Mouse (Mus musculus) MEL (cell line): ENCODE results near the gene Gm44973. TPM values are rescaled to one million over a fixed set of nuclear protein-coding genes. Genes with fewer than 3 reads are reported as not detected.

ENCODE experiments used
- DNase-seq: peaks from one replicate; pipeline ENCODE4 v3.0.0; 2011; ENCODE audit warnings: low read depth, low spot score
- H3K27ac ChIP-seq: 2 replicates; pipeline ENCODE4 v1.5.1; 2012; ENCODE audit warnings: low read depth, mild to moderate bottlenecking, control low read depth, low read length, moderate library complexity; ENCODE audit not compliant: control insufficient read depth
- H3K27me3 ChIP-seq, 2 experiments: fragments of 150-350 bp in 1 of 2; sonication (generic) in 1 of 2; 2 replicates each; pipeline ENCODE4 v1.6.1; 2012; ENCODE audit warnings: low read length in 2 of 2, mild to moderate bottlenecking in 2 of 2, improper control_type of control experiment in 1 of 2, moderate library complexity in 1 of 2; ENCODE audit not compliant: insufficient read depth in 2 of 2, control insufficient read depth in 1 of 2
- H3K36me3 ChIP-seq, 2 experiments: 2 replicates each; pipeline ENCODE4 v1.6.1; 2012 to 2014; ENCODE audit warnings: low read length in 2 of 2, improper control_type of control experiment in 1 of 2, inconsistent platforms in 1 of 2, mild to moderate bottlenecking in 1 of 2; ENCODE audit not compliant: insufficient read depth in 2 of 2, control insufficient read depth in 1 of 2
- H3K4me1 ChIP-seq, 2 experiments: fragments of 150-350 bp in 1 of 2; sonication (generic) in 1 of 2; 2 replicates each; pipeline ENCODE4 v1.6.1; 2012; ENCODE audit warnings: low read length in 2 of 2, improper control_type of control experiment in 1 of 2, mild to moderate bottlenecking in 1 of 2; ENCODE audit not compliant: insufficient read depth in 2 of 2, control insufficient read depth in 1 of 2
- H3K4me3 ChIP-seq, 2 experiments: fragments of 150-350 bp in 1 of 2; sonication (generic) in 1 of 2; 2 replicates each; pipeline ENCODE4 v1.5.1; 2012; ENCODE audit warnings: low read depth in 2 of 2, low read length in 2 of 2, mild to moderate bottlenecking in 2 of 2, moderate library complexity in 2 of 2, control low read depth in 1 of 2, improper control_type of control experiment in 1 of 2; ENCODE audit not compliant: control insufficient read depth in 1 of 2, insufficient read depth in 1 of 2
- H3K79me2 ChIP-seq: 2 replicates; pipeline ENCODE4 v1.6.1; 2012; ENCODE audit warnings: mild to moderate bottlenecking, low read length, moderate library complexity; ENCODE audit not compliant: control insufficient read depth, poor library complexity, insufficient read depth
- H3K9ac ChIP-seq: 2 replicates; pipeline ENCODE4 v1.6.1; 2012; ENCODE audit warnings: low read depth, mild to moderate bottlenecking, control low read depth, low read length, moderate library complexity; ENCODE audit not compliant: control insufficient read depth, poor library complexity, severe bottlenecking
- H3K9me3 ChIP-seq: fragments of 150-350 bp; sonication (generic); replicated peaks from 2 replicates; pipeline ENCODE4 v1.6.1; 2012; ENCODE audit warnings: mild to moderate bottlenecking, low read length, improper control_type of control experiment, moderate library complexity; ENCODE audit not compliant: insufficient read depth
- CTCF ChIP-seq, 3 experiments: IDR thresholded peaks in 2 of 3; conservative IDR thresholded peaks in 1 of 3; 2 replicates each; pipeline ENCODE4 v1.5.1; 2011 to 2012; ENCODE audit warnings: low read length in 3 of 3, low read depth in 2 of 3, mild to moderate bottlenecking in 2 of 3, improper control_type of control experiment in 1 of 3, inconsistent platforms in 1 of 3, mixed read lengths in 1 of 3, moderate library complexity in 1 of 3; ENCODE audit not compliant: control insufficient read depth in 1 of 3, insufficient read depth in 1 of 3, poor library complexity in 1 of 3, severe bottlenecking in 1 of 3
- ETS1 ChIP-seq: IDR thresholded peaks from 2 replicates; pipeline ENCODE4 v1.6.1; 2012; ENCODE audit warnings: low read depth, mild to moderate bottlenecking, inconsistent platforms, low read length, improper control_type of control experiment, moderate library complexity
- HCFC1 ChIP-seq: IDR thresholded peaks from 2 replicates; pipeline ENCODE4 v1.6.1; 2012; ENCODE audit warnings: low read depth, mild to moderate bottlenecking, inconsistent platforms, low read length, improper control_type of control experiment, moderate library complexity
- JUND ChIP-seq: IDR thresholded peaks from 2 replicates; pipeline ENCODE4 v1.6.1; 2011; ENCODE audit warnings: low read depth, mild to moderate bottlenecking, improper control_type of control experiment, low read length
- MAFK ChIP-seq: IDR thresholded peaks from 2 replicates; pipeline ENCODE4 v1.6.1; 2011; ENCODE audit warnings: low read depth, mild to moderate bottlenecking, low read length, improper control_type of control experiment, borderline replicate concordance
- MEF2A ChIP-seq: IDR thresholded peaks from 2 replicates; pipeline ENCODE4 v1.6.1; 2014; ENCODE audit warnings: low read depth, mild to moderate bottlenecking, inconsistent platforms, low read length, improper control_type of control experiment; ENCODE audit not compliant: poor library complexity, insufficient replicate concordance, severe bottlenecking; ENCODE audit errors: extremely low read depth
- MXI1 ChIP-seq: IDR thresholded peaks from 2 replicates; pipeline ENCODE4 v1.6.1; 2011; ENCODE audit warnings: mild to moderate bottlenecking, low read depth, low read length, improper control_type of control experiment
- NRF1 ChIP-seq: IDR thresholded peaks from 2 replicates; pipeline ENCODE4 v1.6.1; 2014; ENCODE audit warnings: low read depth, mild to moderate bottlenecking, inconsistent platforms, low read length, improper control_type of control experiment, moderate library complexity; ENCODE audit not compliant: poor library complexity, insufficient read depth, severe bottlenecking
- POLR2A ChIP-seq, 2 experiments: IDR thresholded peaks; 2 replicates each; pipeline ENCODE4 v1.6.1; 2011 to 2012; ENCODE audit warnings: low read length in 2 of 2, mild to moderate bottlenecking in 2 of 2, control low read depth in 1 of 2, improper control_type of control experiment in 1 of 2, low read depth in 1 of 2, moderate library complexity in 1 of 2; ENCODE audit not compliant: control insufficient read depth in 1 of 2, insufficient read depth in 1 of 2, poor library complexity in 1 of 2
- TBP ChIP-seq: IDR thresholded peaks from 2 replicates; pipeline ENCODE4 v1.8.0; 2011; ENCODE audit warnings: low read depth, low read length, improper control_type of control experiment
- TCF12 ChIP-seq: IDR thresholded peaks from 2 replicates; pipeline ENCODE4 v1.6.1; 2014; ENCODE audit warnings: low read depth, mild to moderate bottlenecking, inconsistent platforms, low read length, improper control_type of control experiment, moderate library complexity
- UBTF ChIP-seq: IDR thresholded peaks from 2 replicates; pipeline ENCODE4 v1.6.1; 2012; ENCODE audit warnings: low read depth, mild to moderate bottlenecking, inconsistent platforms, low read length, improper control_type of control experiment, moderate library complexity, borderline replicate concordance; ENCODE audit not compliant: insufficient read depth
- ZKSCAN1 ChIP-seq: IDR thresholded peaks from 2 replicates; pipeline ENCODE4 v1.6.1; 2012; ENCODE audit warnings: low read depth, mild to moderate bottlenecking, inconsistent platforms, low read length, improper control_type of control experiment, moderate library complexity
- ZMIZ1 ChIP-seq: IDR thresholded peaks from 2 replicates; pipeline ENCODE4 v1.6.1; 2012; ENCODE audit warnings: low read depth, mild to moderate bottlenecking, inconsistent platforms, low read length, improper control_type of control experiment, moderate library complexity
- ZNF384 ChIP-seq: IDR thresholded peaks from 2 replicates; pipeline ENCODE4 v1.6.1; 2012; ENCODE audit warnings: low read depth, mild to moderate bottlenecking, inconsistent platforms, low read length, improper control_type of control experiment
- polyA plus RNA-seq, 2 experiments: library from polyadenylated mRNA; stranded (reverse) in 1 of 2; unstranded in 1 of 2; fragments of >175 nt in 1 of 2; fragments of >200 nt in 1 of 2; gene quantifications; 2 replicates each; pipeline versions ENCODE4 v1.2.1 to v1.2.4; 2012; ENCODE audit warnings: low replicate concordance in 2 of 2, low read depth in 1 of 2; ENCODE audit not compliant: insufficient read length in 2 of 2, insufficient read depth in 1 of 2, missing spikeins in 1 of 2
- total RNA-seq: library from RNA; depleted of rRNA; stranded (reverse); fragments of 300-350 nt; gene quantifications from 2 replicates; pipeline ENCODE4 v1.2.3, GENCODE M21; 2012

Gm44973 gene
- total and polyA plus RNA-seq, 3 experiments, result 7.9 TPM; not detected in 2

DNA sequence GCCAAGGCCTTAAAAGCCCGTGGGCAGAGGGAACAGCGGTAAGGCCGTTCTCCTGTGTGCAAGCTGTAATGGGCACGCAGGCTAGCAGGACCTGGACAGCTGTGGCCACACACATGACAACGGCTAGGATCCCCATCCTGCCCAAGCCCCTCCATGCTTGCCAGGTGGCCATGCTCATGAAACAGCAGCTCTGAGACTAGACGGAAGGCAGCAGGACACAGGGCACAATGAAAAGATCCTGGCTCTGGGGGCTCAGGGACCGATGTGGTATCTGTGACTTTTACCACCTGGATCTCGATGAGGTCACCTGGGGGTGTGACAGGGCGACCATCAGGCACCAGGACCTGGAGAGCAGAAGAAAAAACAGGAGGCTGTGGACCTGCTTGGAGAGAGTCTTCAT lies 20.8 kb downstream of the Gm44973 start:
- no peaks in the 10 kb centered on the region; the same call in 1 of the 2 replicates for H3K79me2 ChIP-seq
- TF ChIP-seq HCFC1 (no peak), ZMIZ1 (no peak), MXI1 (no peak), TBP (no peak), ZNF384 (no peak), MEF2A (no peak), TCF12 (no peak), JUND (no peak), MAFK (no peak), ZKSCAN1 (no peak), POLR2A (IDR thresholded peaks at IDR 0.05; ENCODE audit: control insufficient read depth in 1 of 2, insufficient read depth in 1 of 2, low read depth in 1 of 2, low read length in 2 of 2, poor library complexity in 1 of 2) (no peak), NRF1 (no peak)
- H3K27ac ChIP-seq, result no peak overlapping the region
- H3K36me3 ChIP-seq, result no peaks in the 10 kb centered on the region; a peak in 3 of 4 replicates
- H3K4me3 ChIP-seq, result no peak overlapping the region
- DNase-seq, result no peak
- H3K27me3 ChIP-seq, result no peaks in the 10 kb centered on the region
- no peaks in the 10 kb centered on the region for H3K9me3 ChIP-seq
- H3K9ac ChIP-seq, result no peak overlapping the region
- H3K4me1 ChIP-seq, result peaks cover 0 to 5% of the 10 kb centered on the region in 2 experiments; a peak in 2 of 4 replicates

DNA sequence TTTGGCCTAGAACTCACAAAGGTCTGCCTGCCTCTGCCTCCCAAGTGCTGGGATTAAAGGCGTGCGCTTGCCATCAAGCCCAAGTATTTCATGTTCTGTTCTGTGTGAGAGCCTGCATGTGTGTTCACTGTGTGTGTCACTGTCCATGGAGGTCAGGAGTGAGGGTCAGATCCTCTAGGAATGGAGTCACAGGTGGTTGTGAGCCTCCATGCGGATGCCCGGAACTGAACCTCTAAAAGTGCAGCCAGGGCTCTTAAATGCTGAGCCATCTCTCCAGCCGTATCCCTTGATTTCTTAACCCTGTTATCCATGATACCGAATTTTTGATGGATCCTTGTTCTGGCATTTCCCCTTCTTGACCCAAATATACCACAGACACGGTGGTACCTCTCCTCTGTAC lies 21.7 kb downstream of the Gm44973 start:
- Histone ChIP-seq H3K4me1 (peaks cover 0 to 5% of the 10 kb centered on the region in 2 experiments; a peak in 2 of 4 replicates), H3K27ac (peak overlapping the region; percentile 44; the same call in 1 of the 2 replicates), H3K9me3 (no peaks in the 10 kb centered on the region), H3K9ac (peak overlapping the region; percentile 91), H3K27me3 (no peaks in the 10 kb centered on the region), H3K36me3 (no peaks in the 10 kb centered on the region; a peak in 2 of 4 replicates), H3K79me2 (no peaks in the 10 kb centered on the region; the same call in 1 of the 2 replicates), H3K4me3 (peak overlapping the region; percentile 93; a peak in 3 of 4 replicates)
- no peak for DNase-seq
- TF ChIP-seq CTCF (IDR thresholded peaks at IDR 0.05 in 2 of 3, conservative IDR thresholded peaks at IDR 0.05 in 1 of 3; ENCODE audit: control insufficient read depth in 1 of 3, insufficient read depth in 1 of 3, low read depth in 2 of 3, low read length in 3 of 3, poor library complexity in 1 of 3, severe bottlenecking in 1 of 3) (no peak), POLR2A (IDR thresholded peaks at IDR 0.05; ENCODE audit: control insufficient read depth in 1 of 2, insufficient read depth in 1 of 2, low read depth in 1 of 2, low read length in 2 of 2, poor library complexity in 1 of 2) (no peak), ETS1 (no peak), MAFK (no peak), UBTF (no peak)
